8 mouse cellular contexts compared by ENCODE assay signal in genomic region chr15:83593702-83594512, GRCm38 (mm10). TPM values are rescaled to one million over a fixed set of nuclear protein-coding genes. Genes with fewer than 3 reads are reported as not detected.
DNase-seq lines count a peak whose midpoint lies in the region; ATAC-seq lines count a peak whose summit lies in the region.

No protein-coding gene starts in this region.

- no peaks in the 10 kb centered on the region for H3K36me3 ChIP-seq in kidney, embryonic 15.5 days
- H3K36me3 ChIP-seq in forebrain, embryonic 15.5 days, result no peaks in the 10 kb centered on the region
- no peaks in the 10 kb centered on the region for H3K36me3 ChIP-seq in macrophage (ENCODE audit: inconsistent target)

- H3K4me2 ChIP-seq in kidney, embryonic 15.5 days, result peak overlapping the region; percentile 73
- H3K4me2 ChIP-seq in forebrain, embryonic 15.5 days (replicated peaks), result peak overlapping the region; percentile 74

- DNase-seq in kidney, adult 9 months, result no peak
- DNase-seq in ZHBTc4 (ENCODE audit: low read depth, low spot score), result peak; percentile 49
- DNase-seq in thymus, postnatal 4 days, result peak; percentile 56
- no peak for DNase-seq in frontal cortex, postnatal 10 days (ENCODE audit: low spot score in 2 of 2)
- no peak for DNase-seq in frontal cortex, postnatal 25 days (ENCODE audit: low spot score in 2 of 2)

- peak overlapping the region; percentile 87 for H3K9ac ChIP-seq in kidney, embryonic 15.5 days
- peak overlapping the region; percentile 75 for H3K9ac ChIP-seq in forebrain, embryonic 15.5 days (replicated peaks)

- H3K79me2 ChIP-seq in macrophage (ENCODE audit: inconsistent target), result peaks cover 21% of the 10 kb centered on the region; the same call in 1 of the 2 replicates

- peak overlapping the region; percentile 93 for H3K4me3 ChIP-seq in kidney, embryonic 15.5 days (replicated peaks)
- peak overlapping the region; percentile 61 for H3K4me3 ChIP-seq in forebrain, embryonic 15.5 days
- H3K4me3 ChIP-seq in macrophage (ENCODE audit: inconsistent target), result peak overlapping the region; percentile 69

- H3K9me3 ChIP-seq in kidney, embryonic 15.5 days (replicated peaks), result no peaks in the 10 kb centered on the region
- H3K9me3 ChIP-seq in forebrain, embryonic 15.5 days, result no peaks in the 10 kb centered on the region

- H3K4me1 ChIP-seq in kidney, embryonic 15.5 days, result peaks cover 26% of the 10 kb centered on the region
- peaks cover 25% of the 10 kb centered on the region for H3K4me1 ChIP-seq in forebrain, embryonic 15.5 days

- no peaks in the 10 kb centered on the region for H3K27me3 ChIP-seq in kidney, embryonic 15.5 days
- no peaks in the 10 kb centered on the region for H3K27me3 ChIP-seq in forebrain, embryonic 15.5 days

- ATAC-seq in kidney, embryonic 15.5 days (replicated peaks; ENCODE audit: low FRiP score), result peak; percentile 59
- ATAC-seq in forebrain, embryonic 15.5 days (replicated peaks), result peak; percentile 29; the same call in 1 of the 2 replicates

- WGBS in kidney, embryonic 15.5 days, result 7% methylated on average over 19 of the region's 19 CpGs
- WGBS in forebrain, embryonic 15.5 days, result 12% methylated on average over 19 of the region's 19 CpGs
- WGBS in macrophage (ENCODE audit: missing documents), result 43% methylated on average over 19 of the region's 19 CpGs

- H3K27ac ChIP-seq in kidney, embryonic 15.5 days, result no peak overlapping the region
- peak overlapping the region; percentile 71 for H3K27ac ChIP-seq in forebrain, embryonic 15.5 days (replicated peaks)
- H3K27ac ChIP-seq in macrophage, result no peak overlapping the region

RNA-seq across cellular contexts. Expression of gene Ttll12, which starts 1.1 kb away (rescaled TPM):
- polyA plus RNA-seq in kidney, embryonic 15.5 days (2015; fragmentation: Nextera tagmentation; extraction: Ambion mirVana), result 35.2 and 38.6 TPM in 2 replicates
- 45.0 and 47.2 TPM in 2 replicates for polyA plus RNA-seq in forebrain, embryonic 15.5 days (2015; fragmentation: Nextera tagmentation; extraction: Ambion mirVana)
- 1 to 10 TPM in 22 of 26 experiments, under 1 TPM in 4; 0.62 to 8.2 (median 3.4) TPM for total RNA-seq in macrophage (2018; cell fraction: chromatin; rRNA removed)
- 10 to 100 TPM in 13 of 26 experiments, 1 to 10 TPM in 13; 6.5 to 12.4 (median 10.0) TPM for total RNA-seq in macrophage (2018; cell fraction: cytosol; rRNA removed)
- total RNA-seq in macrophage (2018; cell fraction: nucleus; rRNA removed), result 10 to 100 TPM in 1 of 26 experiments, 1 to 10 TPM in 25; 2.7 to 11.1 (median 4.0) TPM
- polyA plus RNA-seq in macrophage (2018), result 8.4 to 16.8 TPM (median 8.8 TPM) in 3 replicates

RNA-seq across cellular contexts. Expression of gene Mcat, which starts 30.3 kb away (rescaled TPM):
- polyA plus RNA-seq in kidney, embryonic 15.5 days (2015; fragmentation: Nextera tagmentation; extraction: Ambion mirVana), result 35.1 and 36.6 TPM in 2 replicates
- polyA plus RNA-seq in forebrain, embryonic 15.5 days (2015; fragmentation: Nextera tagmentation; extraction: Ambion mirVana), result 36.0 and 38.8 TPM in 2 replicates
- total RNA-seq in macrophage (2018; cell fraction: chromatin; rRNA removed), result 10 to 100 TPM in 9 of 26 experiments, 1 to 10 TPM in 17; 1.6 to 15.8 (median 7.8) TPM
- total RNA-seq in macrophage (2018; cell fraction: cytosol; rRNA removed), result 10 to 100 TPM in 16 of 26 experiments, 1 to 10 TPM in 10; 5.6 to 14.1 (median 11.3) TPM
- total RNA-seq in macrophage (2018; cell fraction: nucleus; rRNA removed), result 10 to 100 TPM in 4 of 26 experiments, 1 to 10 TPM in 22; 3.8 to 13.8 (median 7.5) TPM
- 6.9 to 13.0 TPM (median 12.2 TPM) in 3 replicates for polyA plus RNA-seq in macrophage (2018)

RNA-seq across cellular contexts. Expression of gene Tspo, which starts 30.5 kb away (rescaled TPM):
- polyA plus RNA-seq in kidney, embryonic 15.5 days (2015; fragmentation: Nextera tagmentation; extraction: Ambion mirVana), result 69.2 and 77.2 TPM in 2 replicates
- polyA plus RNA-seq in forebrain, embryonic 15.5 days (2015; fragmentation: Nextera tagmentation; extraction: Ambion mirVana), result 10.5 and 11.2 TPM in 2 replicates
- 100 to 1,000 TPM in 1 of 26 experiments, 10 to 100 TPM in 15, 1 to 10 TPM in 10; 1.8 to 101 (median 15.2) TPM for total RNA-seq in macrophage (2018; cell fraction: chromatin; rRNA removed)
- 100 to 1,000 TPM; 114 to 571 (median 330) TPM for total RNA-seq in macrophage (2018; cell fraction: cytosol; rRNA removed)
- total RNA-seq in macrophage (2018; cell fraction: nucleus; rRNA removed), result 100 to 1,000 TPM in 13 of 26 experiments, 10 to 100 TPM in 13; 15.5 to 248 (median 88.5) TPM
- 37.4 to 252 TPM (median 187 TPM) in 3 replicates for polyA plus RNA-seq in macrophage (2018)

Comparison
In these comparisons a context has a peak if more than half of its experiments do, and no peak if none do; other contexts are left out.
1. DNase-seq: peak in ZHBTc4 (single experiment) and thymus, postnatal 4 days (single experiment); none in kidney, adult 9 months (single experiment), frontal cortex, postnatal 10 days (0 of 2) and frontal cortex, postnatal 25 days (0 of 2).
2. Peak in every context shown above with its lines, with median percentiles within 50 percentile points of each other: H3K4me3 ChIP-seq.